Mouse (Mus musculus) forebrain, embryonic 13.5 days (tissue): Measurements from ENCODE around the gene Exoc5. TPM values are rescaled to one million over a fixed set of nuclear protein-coding genes. Genes with fewer than 3 reads are reported as not detected.
A peak's percentile ranks its signal among the peaks of the same experiment; 100 is the strongest.

ENCODE experiments used
- ATAC-seq: fragments of 200-750 bp; cut with Nextera tagmentation; 2 replicates; pipeline ENCODE4 v1.8.0; 2017
- H3K27ac ChIP-seq: fragments of 300-500 bp; sonication (generic); 2 replicates; pipeline ENCODE4 v1.5.1; 2015; ENCODE audit warnings: inconsistent platforms, mild to moderate bottlenecking, moderate library complexity
- H3K27me3 ChIP-seq: fragments of 300-500 bp; sonication (generic); 2 replicates; pipeline ENCODE4 v1.6.1; 2015; ENCODE audit warnings: mild to moderate bottlenecking, inconsistent platforms
- H3K36me3 ChIP-seq: fragments of 300-500 bp; sonication (generic); 2 replicates; pipeline ENCODE4 v1.6.1; 2015; ENCODE audit warnings: mild to moderate bottlenecking, inconsistent platforms; ENCODE audit not compliant: poor library complexity, severe bottlenecking
- H3K4me1 ChIP-seq: fragments of 300-500 bp; sonication (generic); 2 replicates; pipeline ENCODE4 v1.6.1; 2015; ENCODE audit warnings: inconsistent platforms
- H3K4me2 ChIP-seq: fragments of 300-500 bp; sonication (generic); 2 replicates; pipeline ENCODE4 v1.6.1; 2015; ENCODE audit warnings: inconsistent platforms, mild to moderate bottlenecking, moderate library complexity
- H3K4me3 ChIP-seq: fragments of 300-500 bp; sonication (generic); 2 replicates; pipeline ENCODE4 v1.5.1; 2015; ENCODE audit warnings: mild to moderate bottlenecking, inconsistent platforms
- H3K9ac ChIP-seq: fragments of 300-500 bp; sonication (generic); 2 replicates; pipeline ENCODE4 v1.6.1; 2015; ENCODE audit warnings: mild to moderate bottlenecking, inconsistent platforms
- H3K9me3 ChIP-seq: fragments of 300-500 bp; sonication (generic); replicated peaks from 2 replicates; pipeline ENCODE4 v1.6.1; 2016; ENCODE audit warnings: inconsistent platforms
- WGBS: fragments of 180-500 bp; shearing (Covaris S2); methylation state at CpG from one replicate; pipeline ENCODE4 v1.1.7; 2015; 5-methylcytosine and 5-hydroxymethylcytosine counted together
- polyA plus RNA-seq: library from polyadenylated mRNA; unstranded; fragments of >200 nt; fragmentation: Nextera tagmentation; extraction: Ambion mirVana; gene quantifications from 2 replicates; pipeline ENCODE4 v1.2.1, GENCODE M21; 2015

Exoc5 gene
- polyA plus RNA-seq, 1 experiment from 2014 or later = 74.4 TPM

GRCm38 (mm10) chr14:49065529-49066273 is 752 bp downstream of the Exoc5 start, which contains the start of gene Ap5m1:
Gene Ap5m1, plus strand, starts transcription at chr14:49066097.
- Histone ChIP-seq H3K27ac (peak within 1 kb of the TSS; percentile 99), H3K4me2 (peak within 1 kb of the TSS; percentile 63), H3K27me3 (no peaks in the 10 kb centered on the region), H3K4me3 (peak within 1 kb of the TSS; percentile 90), H3K9me3 (no peaks in the 10 kb centered on the region), H3K36me3 (no peaks in the 10 kb centered on the region), H3K9ac (peak within 1 kb of the TSS; percentile 96), H3K4me1 (peaks cover 24% of the 10 kb centered on the region)
- peak; percentile 67 for ATAC-seq
- WGBS = under 1% methylated on average over 39 of the region's 62 CpGs

DNA sequence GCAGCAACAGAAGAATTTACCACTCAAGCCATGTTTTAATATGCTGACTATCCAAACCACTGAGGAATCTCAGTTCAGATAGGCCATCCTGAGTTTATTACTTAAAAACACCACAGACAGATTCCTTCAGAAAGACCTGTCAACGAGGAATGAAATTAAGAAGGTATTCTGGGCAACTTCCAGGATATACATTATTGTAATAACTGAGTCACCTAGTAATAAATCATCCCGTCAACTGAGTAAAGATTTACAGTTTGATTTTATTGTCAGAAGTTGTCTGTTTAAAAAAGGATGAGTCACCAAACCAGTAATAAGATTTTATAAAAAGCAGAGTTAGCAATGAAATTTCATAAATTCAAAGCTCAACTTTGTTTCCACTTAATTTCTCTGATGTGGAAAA is 2.6 kb downstream of the Exoc5 start:
- Histone ChIP-seq H3K36me3 (no peaks in the 10 kb centered on the region), H3K9me3 (no peaks in the 10 kb centered on the region), H3K4me3 (no peak overlapping the region), H3K4me2 (0 out of 2 replicates have a peak overlapping the region, but pooled peaks have one; percentile 36), H3K4me1 (peaks cover 21% of the 10 kb centered on the region), H3K9ac (no peak overlapping the region), H3K27ac (no peak overlapping the region), H3K27me3 (no peaks in the 10 kb centered on the region)
- WGBS = 86% methylated on average over 2 of the region's 2 CpGs
- no peak for ATAC-seq

- H3K9me3 ChIP-seq = no peaks in the 10 kb centered on the region
- no peak for ATAC-seq
- no peak overlapping the region for H3K4me3 ChIP-seq
- H3K4me2 ChIP-seq = no peak overlapping the region
- H3K36me3 ChIP-seq = no peaks in the 10 kb centered on the region
- no peaks in the 10 kb centered on the region for H3K27me3 ChIP-seq
- no peak overlapping the region for H3K27ac ChIP-seq
- peaks cover 3% of the 10 kb centered on the region; the same call in 1 of the 2 replicates for H3K4me1 ChIP-seq
- H3K9ac ChIP-seq = no peak overlapping the region
These were observed 17.0 kb downstream of the Exoc5 start for GRCm38 (mm10) chr14:49049492-49049891.

DNA sequence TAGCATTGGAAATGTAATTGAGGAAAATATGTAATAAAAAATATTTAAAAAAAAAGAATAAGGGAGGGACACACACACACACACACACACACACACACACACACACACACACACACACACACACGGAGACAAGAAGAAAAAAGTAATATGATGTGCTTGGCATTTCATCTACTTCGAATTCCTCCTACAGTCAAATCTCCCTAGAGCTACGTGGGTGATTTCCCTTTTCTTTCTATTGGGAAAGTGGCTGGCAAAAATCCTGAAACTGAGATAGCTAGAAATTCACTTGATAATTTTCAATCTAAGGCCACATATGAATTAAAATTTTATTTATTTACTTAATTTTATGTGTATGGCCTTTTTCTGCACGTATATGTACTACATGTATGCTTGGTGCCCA is 20.8 kb downstream of the Exoc5 start:
- H3K4me1 ChIP-seq = no peaks in the 10 kb centered on the region
- no peak overlapping the region for H3K4me2 ChIP-seq
- ATAC-seq = no peak
- H3K27ac ChIP-seq = no peak overlapping the region
- no peaks in the 10 kb centered on the region for H3K27me3 ChIP-seq
- WGBS = 93% methylated on average over 4 of the region's 4 CpGs
- H3K36me3 ChIP-seq = no peaks in the 10 kb centered on the region
- no peak overlapping the region for H3K9ac ChIP-seq
- no peak overlapping the region for H3K4me3 ChIP-seq
- H3K9me3 ChIP-seq = no peaks in the 10 kb centered on the region

DNA sequence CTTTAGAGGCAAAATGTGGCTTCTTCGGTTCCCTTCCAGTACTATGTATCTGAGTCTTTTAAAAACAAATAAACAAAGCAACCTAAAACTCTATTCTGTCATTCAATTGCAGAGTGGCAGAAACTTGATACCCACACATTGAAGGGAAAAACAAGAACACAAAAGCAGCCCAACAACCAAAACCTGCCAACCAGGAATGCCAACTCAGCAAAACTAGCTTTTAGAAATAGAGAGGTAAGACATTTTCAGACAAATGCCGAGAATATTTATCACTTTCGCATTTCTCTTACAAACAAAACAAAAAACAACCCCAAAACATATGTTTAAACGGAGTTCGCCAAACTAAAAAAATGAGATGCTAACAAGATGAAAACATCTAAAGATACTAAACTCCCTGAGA is 37.5 kb downstream of the Exoc5 start:
- H3K4me3 ChIP-seq = no peak overlapping the region
- H3K9ac ChIP-seq = no peak overlapping the region
- no peaks in the 10 kb centered on the region for H3K4me1 ChIP-seq
- no peaks in the 10 kb centered on the region for H3K27me3 ChIP-seq
- no peak overlapping the region for H3K27ac ChIP-seq
- H3K4me2 ChIP-seq = no peak overlapping the region
- no peak for ATAC-seq
- H3K36me3 ChIP-seq = peaks cover 37% of the 10 kb centered on the region
- no peaks in the 10 kb centered on the region for H3K9me3 ChIP-seq
- 91% methylated on average over 5 of the region's 5 CpGs for WGBS

DNA sequence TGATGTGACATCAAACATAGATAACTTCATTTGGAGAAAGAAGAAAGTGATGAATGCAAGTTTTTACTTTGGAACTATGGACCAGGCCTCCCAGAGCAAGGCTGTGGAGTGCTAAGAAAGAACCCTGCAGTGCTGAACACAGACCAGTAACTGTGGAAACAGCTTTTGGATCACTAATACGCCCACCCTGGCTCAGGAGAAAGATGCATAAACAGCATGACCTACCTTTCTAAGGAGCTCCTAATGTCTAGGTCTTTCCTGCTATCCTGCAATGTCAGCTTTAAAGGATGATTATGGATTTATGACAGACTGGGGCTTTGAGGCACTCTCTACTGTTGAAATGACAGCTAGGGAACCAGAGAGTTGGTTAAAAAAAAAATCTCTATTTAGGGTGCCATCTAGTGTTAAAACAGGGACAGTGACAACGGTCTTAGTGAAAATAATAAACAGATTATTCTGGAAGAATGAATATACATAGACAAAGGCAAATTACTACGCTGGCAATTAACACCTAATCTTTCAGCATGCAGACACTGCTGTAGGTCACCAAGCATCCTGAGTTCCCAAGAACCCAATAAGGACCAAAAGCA is 38.6 kb downstream of the Exoc5 start:
- no peak for ATAC-seq
- no peak overlapping the region for H3K9ac ChIP-seq
- 49% methylated on average over 3 of the region's 3 CpGs for WGBS

DNA sequence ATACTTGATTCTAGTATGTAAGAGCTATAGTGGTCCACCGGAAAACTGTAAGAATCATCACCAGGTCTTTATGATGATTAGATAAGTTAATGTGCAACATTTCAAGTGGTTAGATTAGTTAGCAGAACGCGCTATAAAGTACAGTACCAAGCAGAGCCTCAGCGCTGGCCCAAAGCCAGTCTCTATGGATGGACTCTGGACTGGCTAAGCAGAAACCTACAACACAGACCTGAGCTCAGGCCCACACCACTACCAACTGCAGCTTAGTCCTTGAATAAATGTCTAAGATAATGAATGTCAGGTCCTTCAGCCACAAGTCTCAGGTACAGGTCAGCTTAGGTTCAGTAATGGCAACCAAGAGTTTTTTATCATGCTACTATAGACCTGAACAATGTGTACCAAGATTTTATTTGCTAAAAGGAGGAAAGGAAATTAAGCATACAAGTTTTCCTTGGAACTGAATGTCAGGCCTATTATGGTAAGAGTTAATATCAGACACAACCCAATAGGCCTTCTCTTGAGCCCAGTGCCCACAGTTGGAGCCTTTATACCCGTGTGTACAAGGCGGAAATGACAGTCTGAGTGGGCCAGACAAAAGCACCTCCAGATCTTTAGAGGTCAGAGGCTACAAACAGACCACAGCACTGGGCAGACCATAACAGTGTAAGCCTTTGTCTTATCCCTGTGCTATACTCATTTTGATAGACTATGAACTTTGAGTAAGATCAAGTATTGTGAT is 39.2 kb downstream of the Exoc5 start:
- Histone ChIP-seq H3K27me3 (no peaks in the 10 kb centered on the region), H3K9me3 (no peaks in the 10 kb centered on the region), H3K4me1 (no peaks in the 10 kb centered on the region), H3K9ac (no peak overlapping the region), H3K4me2 (no peak overlapping the region), H3K36me3 (peaks cover 29% of the 10 kb centered on the region), H3K4me3 (no peak overlapping the region), H3K27ac (no peak overlapping the region)
- WGBS = 90% methylated on average over 6 of the region's 6 CpGs
- no peak for ATAC-seq

More for the DNA sequence above, 38.6 kb downstream of the Exoc5 start:
- Histone ChIP-seq H3K4me1 (no peaks in the 10 kb centered on the region), H3K27me3 (no peaks in the 10 kb centered on the region), H3K9me3 (no peaks in the 10 kb centered on the region), H3K27ac (no peak overlapping the region), H3K4me2 (no peak overlapping the region), H3K4me3 (no peak overlapping the region), H3K36me3 (peaks cover 33% of the 10 kb centered on the region)

- no peak overlapping the region for H3K4me2 ChIP-seq
- 92% methylated on average over 5 of the region's 5 CpGs for WGBS
- H3K9me3 ChIP-seq = no peaks in the 10 kb centered on the region
- no peaks in the 10 kb centered on the region for H3K27me3 ChIP-seq
- no peak overlapping the region for H3K4me3 ChIP-seq
- no peaks in the 10 kb centered on the region for H3K4me1 ChIP-seq
- peaks cover 35% of the 10 kb centered on the region for H3K36me3 ChIP-seq
- no peak for ATAC-seq
- no peak overlapping the region for H3K27ac ChIP-seq
- H3K9ac ChIP-seq = no peak overlapping the region
These were observed 46.7 kb downstream of the Exoc5 start for GRCm38 (mm10) chr14:49019765-49020164.

DNA sequence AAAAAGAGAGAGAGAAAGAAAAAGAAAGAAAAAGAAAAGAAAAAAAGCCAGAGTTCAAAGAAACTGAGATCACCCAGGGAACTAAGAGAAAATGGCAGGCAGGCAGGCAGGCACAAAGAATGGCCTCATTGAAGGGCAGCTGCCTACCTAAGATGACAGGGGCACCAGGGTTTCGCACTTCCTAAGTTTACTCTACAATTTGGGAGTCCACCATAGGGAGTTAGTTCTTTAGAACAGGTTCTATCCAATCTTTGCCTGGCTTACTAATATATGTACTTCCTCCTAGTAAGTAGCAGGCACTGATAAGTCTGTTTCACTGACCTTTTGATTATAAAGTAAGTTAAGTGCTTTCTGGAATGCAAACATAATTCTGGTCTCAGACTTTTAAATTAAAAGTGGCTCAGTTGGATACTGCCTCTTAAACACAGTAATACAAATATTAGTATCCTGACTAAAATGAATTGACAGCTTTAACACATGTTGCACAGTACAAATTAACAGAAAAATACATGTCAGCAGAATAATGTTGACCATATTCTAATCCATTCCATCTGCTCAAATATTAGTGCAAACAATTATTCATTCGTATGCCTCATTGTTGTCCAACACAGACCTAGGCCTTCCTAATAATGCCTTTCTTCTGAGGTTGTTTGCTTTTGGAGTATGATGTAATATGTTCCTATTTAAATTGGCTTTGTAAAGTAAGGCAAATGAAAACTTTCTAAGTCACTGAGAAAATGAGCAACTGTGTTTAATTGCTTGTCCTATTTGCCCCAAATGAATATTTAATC is 57.9 kb downstream of the Exoc5 start:
- WGBS = 78% methylated on average over 2 of the region's 2 CpGs
- Histone ChIP-seq H3K27me3 (no peaks in the 10 kb centered on the region), H3K36me3 (no peaks in the 10 kb centered on the region), H3K4me3 (no peak overlapping the region), H3K9me3 (no peaks in the 10 kb centered on the region), H3K4me2 (no peak overlapping the region), H3K27ac (no peak overlapping the region), H3K4me1 (no peaks in the 10 kb centered on the region), H3K9ac (no peak overlapping the region)
- ATAC-seq = no peak

DNA sequence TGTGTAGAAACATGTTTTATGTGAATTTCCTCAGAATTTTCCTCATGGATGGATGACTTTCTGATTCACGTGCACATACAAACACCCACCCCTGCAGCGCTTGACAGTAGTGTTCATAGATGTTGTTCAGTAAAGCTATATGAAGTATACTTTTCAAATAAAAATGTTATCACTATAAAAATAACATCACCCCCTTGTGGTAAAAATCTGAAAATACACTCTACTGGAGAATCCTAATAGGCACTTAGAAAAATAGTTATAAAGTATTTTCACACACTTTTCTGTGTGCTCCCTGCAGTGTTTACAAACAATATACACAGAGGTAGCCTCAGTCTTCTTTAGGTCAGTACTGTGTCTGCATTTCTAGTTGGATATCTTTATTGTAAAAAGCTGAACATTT is 58.5 kb downstream of the Exoc5 start:
- Histone ChIP-seq H3K4me2 (no peak overlapping the region), H3K36me3 (no peaks in the 10 kb centered on the region), H3K4me1 (no peaks in the 10 kb centered on the region), H3K9ac (no peak overlapping the region), H3K27ac (no peak overlapping the region), H3K27me3 (no peaks in the 10 kb centered on the region), H3K4me3 (no peak overlapping the region), H3K9me3 (no peaks in the 10 kb centered on the region)
- no peak for ATAC-seq
- WGBS = 88% methylated on average over 2 of the region's 2 CpGs

GRCm38 (mm10) chr14:49001655-49002054 is 64.8 kb downstream of the Exoc5 start:
- no peaks in the 10 kb centered on the region for H3K9me3 ChIP-seq
- 81% methylated on average over 3 of the region's 3 CpGs for WGBS
- no peaks in the 10 kb centered on the region for H3K27me3 ChIP-seq
- no peaks in the 10 kb centered on the region for H3K36me3 ChIP-seq
- no peak overlapping the region for H3K27ac ChIP-seq
- no peak overlapping the region for H3K4me3 ChIP-seq
- H3K9ac ChIP-seq = no peak overlapping the region
- H3K4me1 ChIP-seq = no peaks in the 10 kb centered on the region
- no peak overlapping the region for H3K4me2 ChIP-seq
- ATAC-seq = no peak

DNA sequence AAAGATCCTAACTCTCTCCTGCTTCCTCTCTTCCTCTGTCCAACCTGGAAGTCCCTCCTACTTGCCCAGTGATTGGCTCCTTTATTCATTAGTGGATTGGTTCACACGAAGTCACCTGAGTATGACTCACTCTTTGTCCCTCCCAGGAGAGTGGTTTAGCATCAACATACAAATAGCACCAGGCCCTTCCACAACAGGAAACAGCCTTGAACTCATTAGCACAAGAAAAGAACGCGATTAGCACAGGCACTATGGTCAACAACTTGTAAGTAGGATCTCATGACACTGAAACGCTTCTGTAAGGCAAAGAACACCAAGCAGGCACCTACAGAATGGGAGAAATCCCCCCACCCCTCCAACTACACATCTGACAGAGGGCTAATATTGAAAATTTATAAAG is 67.7 kb downstream of the Exoc5 start:
- Histone ChIP-seq H3K9ac (no peak overlapping the region), H3K27me3 (no peaks in the 10 kb centered on the region), H3K27ac (no peak overlapping the region), H3K9me3 (no peaks in the 10 kb centered on the region), H3K4me1 (no peaks in the 10 kb centered on the region), H3K36me3 (no peaks in the 10 kb centered on the region), H3K4me3 (no peak overlapping the region), H3K4me2 (no peak overlapping the region)
- ATAC-seq = no peak
- WGBS = 33% methylated on average over 4 of the region's 4 CpGs
